Mouse (Mus musculus): ENCODE measurements around the gene Mrpl39. TPM values are rescaled to one million over a fixed set of nuclear protein-coding genes. Genes with fewer than 3 reads are reported as not detected.

The Mrpl39 gene
- total RNA-seq (2021), result 10 to 100 TPM; 22.6 to 22.9 TPM

- peak; percentile 96 to 98 for DNase-seq
These were observed at the start of gene Mrpl39 for GRCm38 (mm10) chr16:84735166-84736105. Gene Mrpl39 (minus strand): TSS chr16:84735742.

GRCm38 (mm10) chr16:84784966-84785365, 49.4 kb upstream of the Mrpl39 start:
- DNase-seq, result no peak

GRCm38 (mm10) chr16:84783279-84783678, 47.7 kb upstream of the Mrpl39 start:
- DNase-seq, result no peak

- DNase-seq, result no peak
These were observed 44.2 kb upstream of the Mrpl39 start for GRCm38 (mm10) chr16:84779718-84780117.

GRCm38 (mm10) chr16:84778861-84779630, 43.5 kb upstream of the Mrpl39 start:
- DNase-seq, result no peak

- no peak for DNase-seq
These were observed 42.9 kb upstream of the Mrpl39 start for GRCm38 (mm10) chr16:84778431-84778830.

- DNase-seq, result no peak
These were observed 40.7 kb upstream of the Mrpl39 start for GRCm38 (mm10) chr16:84776089-84776784.

- no peak for DNase-seq
These were observed 39.8 kb upstream of the Mrpl39 start for GRCm38 (mm10) chr16:84775356-84775755.

- peak; percentile 68 to 69 for DNase-seq
These were observed 39.3 kb upstream of the Mrpl39 start for GRCm38 (mm10) chr16:84774761-84775231.

GRCm38 (mm10) chr16:84774003-84774703, 38.6 kb upstream of the Mrpl39 start, which contains the start of gene Jam2:
Gene Jam2 (plus strand): TSS chr16:84774123.
- DNase-seq, result peak; percentile 52 to 54

- DNase-seq, result no peak
These were observed 37.8 kb upstream of the Mrpl39 start for GRCm38 (mm10) chr16:84773268-84773861.

- no peak for DNase-seq
These were observed 37.1 kb upstream of the Mrpl39 start for GRCm38 (mm10) chr16:84772496-84773267.

GRCm38 (mm10) chr16:84771461-84771860, 35.9 kb upstream of the Mrpl39 start:
- no peak for DNase-seq

GRCm38 (mm10) chr16:84770891-84771290, 35.3 kb upstream of the Mrpl39 start:
- no peak for DNase-seq

GRCm38 (mm10) chr16:84769619-84770464, 34.3 kb upstream of the Mrpl39 start:
- DNase-seq, result no peak

- no peak for DNase-seq
These were observed 33.6 kb upstream of the Mrpl39 start for GRCm38 (mm10) chr16:84769182-84769581.

GRCm38 (mm10) chr16:84767956-84768355, 32.4 kb upstream of the Mrpl39 start:
- DNase-seq, result no peak

GRCm38 (mm10) chr16:84745721-84746306, 10.3 kb upstream of the Mrpl39 start:
- no peak for DNase-seq

All from layer of hippocampus, postnatal 36 days (tissue).